Mouse (Mus musculus) urinary bladder, postnatal 25 days (tissue): ENCODE data around the gene Rpl7l1.
A peak's percentile ranks its signal among the peaks of the same experiment; 100 is the strongest.

ENCODE experiments used
- DNase-seq: peaks from one replicate; pipeline ENCODE4 v3.0.0; 2022; ENCODE audit warnings: low spot score

Gene Rpl7l1

DNA sequence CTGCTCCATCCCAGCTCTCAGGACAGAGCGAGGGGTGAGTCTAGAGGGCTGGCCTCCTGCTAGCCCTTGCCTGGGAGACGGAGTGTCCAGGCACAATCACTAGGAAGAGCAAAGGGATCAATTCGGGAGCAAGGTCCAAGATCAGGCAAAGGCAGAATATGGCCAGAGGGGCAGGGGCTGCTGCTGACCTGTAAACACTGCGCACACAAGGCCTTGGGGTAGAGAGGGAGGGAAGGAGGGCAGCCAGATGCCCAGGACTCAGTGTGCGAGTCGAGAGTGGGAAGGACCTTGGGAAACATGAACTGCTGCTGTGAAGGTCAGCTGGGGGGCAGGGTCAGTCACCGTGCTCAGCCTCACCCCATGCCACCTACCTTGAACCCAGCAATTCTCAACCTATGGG, 47.2 kb downstream of the Rpl7l1 start:
- DNase-seq: no peak

DNA sequence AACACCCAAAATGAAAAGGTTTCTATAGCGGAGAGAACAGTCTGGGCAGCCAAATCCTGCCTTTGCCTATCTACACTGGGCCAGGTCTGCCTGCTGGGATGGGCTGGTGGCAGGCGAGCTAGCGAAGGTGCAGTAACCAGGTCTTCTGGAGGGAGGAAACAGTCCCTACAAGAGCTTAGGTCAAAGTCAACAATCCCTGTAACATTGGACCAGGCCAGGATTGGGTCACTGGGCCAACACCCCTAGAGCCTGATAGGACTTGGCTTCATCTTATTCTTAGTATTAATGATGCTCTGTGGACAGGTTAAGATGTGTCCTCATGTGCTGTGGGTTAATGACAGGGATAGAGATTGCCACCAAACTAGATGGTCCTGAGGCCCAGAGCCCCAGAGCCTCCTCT, 48.4 kb downstream of the Rpl7l1 start:
- DNase-seq: no peak

DNA sequence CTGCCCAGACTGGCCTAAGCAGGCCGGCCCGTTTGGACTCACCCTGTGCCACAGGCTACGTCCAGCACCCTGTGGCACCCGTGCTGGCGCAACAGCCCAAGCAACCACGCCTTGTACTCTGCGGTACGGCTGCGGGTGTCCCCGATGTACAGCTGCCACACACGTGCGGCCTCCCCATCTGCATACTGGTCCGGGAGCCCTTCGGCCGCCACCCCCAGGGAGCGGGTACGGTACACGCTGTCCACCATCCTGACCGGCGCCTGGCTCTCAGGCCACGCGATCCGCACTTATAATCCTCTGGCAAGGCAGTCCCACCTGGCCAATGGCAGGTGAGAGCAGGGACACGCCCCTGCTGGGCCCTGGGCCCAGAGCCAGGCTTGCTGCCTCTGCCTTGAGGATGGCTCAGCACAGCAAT, 53.6 kb downstream of the Rpl7l1 start, which contains the start of gene Gnmt:
Gene Gnmt (minus strand): TSS at position 265 of the 415 bp plus-strand sequence.
- peak; percentile 21 for DNase-seq

DNA sequence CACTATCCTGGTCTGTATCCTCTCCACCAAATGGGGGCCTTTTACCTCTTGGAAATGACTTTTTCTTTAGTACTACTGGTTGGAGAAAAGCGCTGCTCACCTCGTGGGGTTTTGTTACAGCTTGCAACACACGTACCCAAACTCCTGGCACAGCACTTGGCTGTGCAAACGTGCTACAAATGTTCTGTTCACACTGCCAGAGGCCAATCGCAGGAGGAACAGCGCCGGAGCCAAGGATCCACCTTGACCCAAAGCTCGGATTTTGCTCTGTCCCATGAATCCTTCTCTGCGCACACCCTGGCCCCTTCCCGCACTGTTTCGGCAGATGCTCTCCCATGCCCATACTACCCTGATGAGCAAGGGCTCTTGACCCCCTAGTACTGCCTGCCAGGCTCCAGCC, 54.0 kb downstream of the Rpl7l1 start:
- no peak for DNase-seq

DNA sequence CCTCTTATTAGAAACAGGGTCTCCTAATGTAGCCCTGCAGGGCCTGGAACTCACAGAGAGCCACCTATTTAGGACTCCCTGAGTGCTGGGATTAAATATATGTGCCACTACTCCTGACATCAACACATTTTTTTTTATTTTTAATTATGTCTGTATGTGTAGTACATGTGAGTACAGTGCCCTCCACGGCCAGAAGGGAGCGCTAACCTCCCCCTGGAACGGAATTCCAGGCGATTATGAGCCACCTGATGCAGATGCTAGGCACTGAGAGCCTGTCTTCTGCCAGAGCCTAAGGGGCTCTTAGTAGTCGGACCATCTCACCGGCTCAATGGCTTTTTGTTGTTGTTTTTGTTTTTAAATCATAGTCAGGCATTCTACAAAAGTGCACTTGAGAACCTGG, 54.5 kb downstream of the Rpl7l1 start:
- no peak for DNase-seq

DNA sequence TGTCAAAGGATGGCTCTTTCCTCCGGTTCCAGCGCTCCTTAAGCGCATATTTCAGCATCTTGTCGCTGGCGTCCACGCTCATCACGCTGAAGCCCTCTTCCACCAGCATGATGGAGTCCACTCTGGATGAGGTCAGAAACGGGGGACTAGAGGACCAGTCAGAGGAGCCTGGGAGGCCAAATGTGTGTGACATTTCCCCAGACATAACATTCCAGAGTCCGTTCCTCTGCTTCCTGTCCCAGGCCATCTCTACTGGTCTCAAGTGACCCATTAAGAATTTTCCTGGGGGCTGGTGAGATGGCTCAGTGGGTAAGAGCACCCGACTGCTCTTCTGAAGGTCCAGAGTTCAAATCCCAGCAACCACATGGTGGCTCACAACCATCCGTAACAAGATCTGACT, 55.2 kb downstream of the Rpl7l1 start:
- no peak for DNase-seq

DNA sequence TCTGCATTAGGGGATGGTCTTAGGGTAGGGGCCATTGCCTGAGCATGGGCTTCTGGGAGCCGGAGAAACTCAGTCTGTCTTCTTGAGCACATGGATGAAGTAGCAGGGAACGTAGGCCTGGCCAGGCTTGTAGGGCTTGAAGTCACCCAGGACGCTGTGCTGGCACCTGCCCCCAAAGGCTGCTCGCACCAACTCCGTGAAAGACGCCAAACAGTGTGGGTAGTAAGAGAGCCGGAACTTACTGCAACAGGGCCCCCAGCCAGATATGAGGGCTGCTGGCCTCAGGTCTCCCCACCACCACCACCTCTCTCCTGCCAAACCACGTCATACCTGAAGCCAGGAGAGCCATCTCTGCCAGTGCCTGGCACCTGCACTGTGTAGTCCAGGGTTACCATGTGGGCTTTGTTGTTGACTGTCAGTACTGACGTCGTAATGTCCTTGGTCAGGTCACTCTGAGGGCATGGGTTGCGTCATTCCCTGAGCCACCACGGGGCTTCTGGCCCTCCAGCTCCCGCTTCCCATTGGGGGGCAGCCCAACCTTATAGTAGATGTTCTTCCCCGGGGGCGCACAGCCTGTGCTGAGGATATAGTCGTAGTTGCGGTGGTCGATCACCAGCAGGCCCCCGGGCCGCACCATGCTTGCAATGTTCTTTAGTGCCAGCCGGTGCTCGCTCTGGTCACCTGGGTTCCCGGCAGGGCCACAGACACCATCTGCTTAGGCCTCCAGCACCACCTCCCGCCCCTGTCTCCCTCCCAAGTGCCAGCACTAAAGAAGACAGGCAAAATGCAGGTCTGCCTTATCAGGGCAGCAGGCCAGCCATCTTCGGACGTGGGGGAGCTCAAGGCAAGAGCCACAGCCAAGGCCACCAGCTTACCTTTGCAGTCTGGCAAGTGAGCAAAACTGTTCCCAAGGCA, 56.5 kb downstream of the Rpl7l1 start:
- no peak for DNase-seq

DNA sequence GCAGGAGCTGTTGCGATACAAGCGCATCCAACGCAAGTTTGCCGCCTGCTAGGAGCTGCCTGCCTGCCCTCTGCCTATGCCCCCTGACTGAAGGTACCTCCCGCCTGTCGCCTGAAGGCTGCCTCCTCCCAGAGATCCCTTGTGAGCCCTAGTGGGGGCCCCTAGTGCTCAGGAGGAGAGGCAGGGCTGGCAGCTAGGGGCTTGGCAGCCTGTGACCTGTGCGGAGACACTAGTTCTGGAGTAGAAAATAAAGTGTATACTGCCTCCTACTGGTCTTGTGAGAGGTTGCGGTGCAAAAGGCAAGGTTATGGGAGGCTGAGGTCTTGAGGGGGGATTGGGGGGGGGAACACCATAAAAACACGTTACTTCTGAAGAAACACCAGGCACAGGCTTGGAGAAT, 57.2 kb downstream of the Rpl7l1 start:
- no peak for DNase-seq

DNA sequence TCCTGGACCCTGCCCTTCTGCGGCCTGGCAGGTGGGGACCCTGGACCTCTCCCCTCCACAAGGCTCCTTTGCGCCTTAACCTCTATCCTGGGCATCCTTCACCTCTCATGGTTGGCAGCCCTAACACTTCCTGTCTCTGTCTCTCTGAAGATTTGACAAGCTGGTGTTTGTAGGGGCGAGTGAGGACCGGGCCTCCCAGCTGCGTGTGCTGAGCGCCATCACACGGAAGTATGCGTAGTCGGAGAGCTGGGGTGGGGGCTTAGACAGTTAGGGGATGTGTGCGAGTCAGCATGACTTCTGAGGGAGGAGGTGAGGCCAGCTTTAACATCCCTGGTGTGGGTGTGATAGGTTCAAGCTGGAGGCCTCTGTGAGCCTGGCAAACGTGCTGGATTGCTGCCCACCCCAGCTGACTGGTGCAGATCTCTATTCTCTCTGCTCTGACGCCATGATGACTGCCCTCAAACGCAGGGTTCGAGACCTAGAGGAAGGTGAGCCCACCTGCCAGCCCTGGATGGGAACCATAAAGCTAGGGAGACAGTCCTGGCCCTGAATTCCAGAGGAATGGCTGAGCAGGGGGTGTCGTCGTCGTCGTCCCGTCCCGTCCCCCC, 57.9 kb downstream of the Rpl7l1 start:
- no peak for DNase-seq
